Mouse (Mus musculus) layer of hippocampus, postnatal 25 days (tissue): ENCODE measurements around the gene Pdpk1. TPM values are rescaled to one million over a fixed set of nuclear protein-coding genes. Genes with fewer than 3 reads are reported as not detected.
"Not testable (repeated sequence)": the region's sequence is repeated elsewhere in the genome, so short reads cannot be mapped to it uniquely, and the experiment has no call there.

Experiments used
- DNase-seq, 2 experiments: peaks; one replicate each; pipeline ENCODE4 v3.0.0; 2022; ENCODE audit warnings: mixed read lengths in 2 of 2, low spot score in 1 of 2; ENCODE audit errors: extremely low spot score in 1 of 2
- total RNA-seq, 2 experiments: library from RNA; stranded (reverse); gene quantifications; 2 replicates each; pipeline ENCODE4 v1.2.3; 2021

Gene Pdpk1
- total RNA-seq, 2 experiments from 2014 or later, result 102 to 108 TPM

GRCm38 (mm10) chr17:24127592-24127991 is 23.1 kb downstream of the Pdpk1 start:
- no peak for DNase-seq

- DNase-seq, result no peak
These were observed 23.9 kb downstream of the Pdpk1 start for GRCm38 (mm10) chr17:24126801-24127200.

- no peak for DNase-seq
These were observed 31.3 kb downstream of the Pdpk1 start for GRCm38 (mm10) chr17:24119446-24119845.

- no peak for DNase-seq
These were observed 37.7 kb downstream of the Pdpk1 start for GRCm38 (mm10) chr17:24113031-24113430.

GRCm38 (mm10) chr17:24111256-24111655 is 39.5 kb downstream of the Pdpk1 start:
- DNase-seq, result no peak

GRCm38 (mm10) chr17:24108896-24109295 is 41.8 kb downstream of the Pdpk1 start:
- no peak for DNase-seq

- no peak for DNase-seq
These were observed 45.6 kb downstream of the Pdpk1 start for GRCm38 (mm10) chr17:24105111-24105510.

GRCm38 (mm10) chr17:24098354-24098753 is 52.4 kb downstream of the Pdpk1 start:
- no peak for DNase-seq

GRCm38 (mm10) chr17:24090575-24090974 is 60.1 kb downstream of the Pdpk1 start:
- DNase-seq, result no peak

GRCm38 (mm10) chr17:24086399-24086798 is 64.3 kb downstream of the Pdpk1 start:
- DNase-seq, result not testable (repeated sequence)

GRCm38 (mm10) chr17:24084593-24084992 is 66.1 kb downstream of the Pdpk1 start:
- no peak for DNase-seq

GRCm38 (mm10) chr17:24077101-24077500 is 73.6 kb downstream of the Pdpk1 start:
- DNase-seq, result no peak

GRCm38 (mm10) chr17:24072919-24073696 is 77.6 kb downstream of the Pdpk1 start, which contains the start of gene Kctd5:
Gene Kctd5, minus strand, starts transcription at chr17:24073485.
- peak; percentile 93 to 96 for DNase-seq

- DNase-seq, result no peak
These were observed 81.2 kb downstream of the Pdpk1 start for GRCm38 (mm10) chr17:24069531-24069930.

- no peak for DNase-seq
These were observed 82.5 kb downstream of the Pdpk1 start for GRCm38 (mm10) chr17:24068271-24068670.

- no peak for DNase-seq
These were observed 88.1 kb downstream of the Pdpk1 start for GRCm38 (mm10) chr17:24062459-24063155.

GRCm38 (mm10) chr17:24057730-24058245 is 92.9 kb downstream of the Pdpk1 start:
- DNase-seq, result no peak

- no peak for DNase-seq
These were observed 93.8 kb downstream of the Pdpk1 start for GRCm38 (mm10) chr17:24056636-24057625.

- DNase-seq, result no peak
These were observed 101.7 kb downstream of the Pdpk1 start for GRCm38 (mm10) chr17:24049008-24049407.

GRCm38 (mm10) chr17:24048053-24048452 is 102.7 kb downstream of the Pdpk1 start:
- no peak for DNase-seq
